Mouse (Mus musculus): ENCODE measurements around the gene Morc4. TPM values are rescaled to one million over a fixed set of nuclear protein-coding genes. Genes with fewer than 3 reads are reported as not detected.

Gene Morc4
- total and polyA plus RNA-seq, 2 experiments, result 2.0 to 2.3 TPM

GRCm38 (mm10) chrX:139805918-139806317, 65.6 kb downstream of the Morc4 start:
- Histone ChIP-seq H3K27me3 (ENCODE audit: control insufficient read depth, insufficient read depth, low read length) (no peaks in the 10 kb centered on the region), H3K27ac (replicated peaks; ENCODE audit: insufficient read depth, low read depth, low read length) (peak overlapping the region; percentile 71), H3K36me3 (ENCODE audit: control insufficient read depth, insufficient read depth, low read length) (no peaks in the 10 kb centered on the region; the same call in 1 of the 2 replicates), H3K9ac (ENCODE audit: low read depth, low read length) (no peak overlapping the region), H3K4me3 (ENCODE audit: insufficient read depth, low read depth, low read length) (no peak overlapping the region), H3K4me1 (ENCODE audit: control insufficient read depth, insufficient read depth, low read length) (peaks cover 8% of the 10 kb centered on the region; the same call in 1 of the 2 replicates), H3K79me2 (ENCODE audit: control insufficient read depth, insufficient read depth, low read length) (peaks cover 3% of the 10 kb centered on the region; the same call in 1 of the 2 replicates)
- no peak for TF ChIP-seq CTCF (IDR thresholded peaks at IDR 0.05; ENCODE audit: low read depth, low read length)
- TF ChIP-seq POLR2A (IDR thresholded peaks at IDR 0.05; ENCODE audit: extremely low read depth, insufficient read depth, low read length), result no peak
- DNase-seq (ENCODE audit: extremely low read depth, low read depth, low spot score), result peak; percentile 72
- 55% methylated on average over 4 of the region's 4 CpGs for WGBS

- Histone ChIP-seq H3K27ac (replicated peaks; ENCODE audit: insufficient read depth, low read depth, low read length) (no peak overlapping the region), H3K27me3 (ENCODE audit: control insufficient read depth, insufficient read depth, low read length) (no peaks in the 10 kb centered on the region), H3K4me3 (ENCODE audit: insufficient read depth, low read depth, low read length) (no peak overlapping the region), H3K79me2 (ENCODE audit: control insufficient read depth, insufficient read depth, low read length) (no peaks in the 10 kb centered on the region), H3K36me3 (ENCODE audit: control insufficient read depth, insufficient read depth, low read length) (no peaks in the 10 kb centered on the region), H3K4me1 (ENCODE audit: control insufficient read depth, insufficient read depth, low read length) (peaks cover 8% of the 10 kb centered on the region; the same call in 1 of the 2 replicates), H3K9ac (ENCODE audit: low read depth, low read length) (no peak overlapping the region)
- DNase-seq (ENCODE audit: extremely low read depth, low read depth, low spot score), result no peak
- TF ChIP-seq POLR2A (IDR thresholded peaks at IDR 0.05; ENCODE audit: extremely low read depth, insufficient read depth, low read length), result no peak
- no peak for TF ChIP-seq CTCF (IDR thresholded peaks at IDR 0.05; ENCODE audit: low read depth, low read length)
- 85% methylated on average over 2 of the region's 2 CpGs for WGBS
Measured at GRCm38 (mm10) chrX:139803028-139803427, 68.4 kb downstream of the Morc4 start.

GRCm38 (mm10) chrX:139800406-139800878, 71.0 kb downstream of the Morc4 start, which contains the start of gene Cldn2:
Cldn2 (plus strand) TSS chrX:139800828.
- no peaks in the 10 kb centered on the region for H3K36me3 ChIP-seq (ENCODE audit: control insufficient read depth, insufficient read depth, low read length)
- H3K27ac ChIP-seq (replicated peaks; ENCODE audit: insufficient read depth, low read depth, low read length), result no peak within 1 kb of the TSS
- TF ChIP-seq CTCF (IDR thresholded peaks at IDR 0.05; ENCODE audit: low read depth, low read length) (no peak), POLR2A (IDR thresholded peaks at IDR 0.05; ENCODE audit: extremely low read depth, insufficient read depth, low read length) (no peak)
- H3K4me3 ChIP-seq (ENCODE audit: insufficient read depth, low read depth, low read length), result no peak within 1 kb of the TSS
- H3K9ac ChIP-seq (ENCODE audit: low read depth, low read length), result no peak within 1 kb of the TSS
- no peaks in the 10 kb centered on the region for H3K27me3 ChIP-seq (ENCODE audit: control insufficient read depth, insufficient read depth, low read length)
- 84% methylated on average over 8 of the region's 8 CpGs for WGBS
- DNase-seq (ENCODE audit: extremely low read depth, low read depth, low spot score), result no peak
- no peaks in the 10 kb centered on the region for H3K79me2 ChIP-seq (ENCODE audit: control insufficient read depth, insufficient read depth, low read length)
- peaks cover 3% of the 10 kb centered on the region; the same call in 1 of the 2 replicates for H3K4me1 ChIP-seq (ENCODE audit: control insufficient read depth, insufficient read depth, low read length)

GRCm38 (mm10) chrX:139799953-139800352, 71.5 kb downstream of the Morc4 start:
- TF ChIP-seq CTCF (IDR thresholded peaks at IDR 0.05; ENCODE audit: low read depth, low read length) (no peak), POLR2A (IDR thresholded peaks at IDR 0.05; ENCODE audit: extremely low read depth, insufficient read depth, low read length) (no peak)
- Histone ChIP-seq H3K27me3 (ENCODE audit: control insufficient read depth, insufficient read depth, low read length) (no peaks in the 10 kb centered on the region), H3K9ac (ENCODE audit: low read depth, low read length) (no peak overlapping the region), H3K27ac (replicated peaks; ENCODE audit: insufficient read depth, low read depth, low read length) (no peak overlapping the region), H3K4me3 (ENCODE audit: insufficient read depth, low read depth, low read length) (no peak overlapping the region), H3K79me2 (ENCODE audit: control insufficient read depth, insufficient read depth, low read length) (no peaks in the 10 kb centered on the region), H3K36me3 (ENCODE audit: control insufficient read depth, insufficient read depth, low read length) (no peaks in the 10 kb centered on the region), H3K4me1 (ENCODE audit: control insufficient read depth, insufficient read depth, low read length) (peaks cover 3% of the 10 kb centered on the region; the same call in 1 of the 2 replicates)
- DNase-seq (ENCODE audit: extremely low read depth, low read depth, low spot score), result no peak
- WGBS, result 75% methylated on average over 3 of the region's 3 CpGs

GRCm38 (mm10) chrX:139797875-139798274, 73.6 kb downstream of the Morc4 start:
- H3K4me1 ChIP-seq (ENCODE audit: control insufficient read depth, insufficient read depth, low read length), result peaks cover 3% of the 10 kb centered on the region; the same call in 1 of the 2 replicates
- no peak for DNase-seq (ENCODE audit: extremely low read depth, low read depth, low spot score)
- 44% methylated on average over 9 of the region's 9 CpGs for WGBS
- TF ChIP-seq POLR2A (IDR thresholded peaks at IDR 0.05; ENCODE audit: extremely low read depth, insufficient read depth, low read length), result no peak
- no peak for TF ChIP-seq CTCF (IDR thresholded peaks at IDR 0.05; ENCODE audit: low read depth, low read length)
- H3K79me2 ChIP-seq (ENCODE audit: control insufficient read depth, insufficient read depth, low read length), result no peaks in the 10 kb centered on the region
- H3K27ac ChIP-seq (replicated peaks; ENCODE audit: insufficient read depth, low read depth, low read length), result no peak overlapping the region
- no peaks in the 10 kb centered on the region for H3K27me3 ChIP-seq (ENCODE audit: control insufficient read depth, insufficient read depth, low read length)
- no peaks in the 10 kb centered on the region for H3K36me3 ChIP-seq (ENCODE audit: control insufficient read depth, insufficient read depth, low read length)
- H3K4me3 ChIP-seq (ENCODE audit: insufficient read depth, low read depth, low read length), result no peak overlapping the region
- H3K9ac ChIP-seq (ENCODE audit: low read depth, low read length), result no peak overlapping the region

GRCm38 (mm10) chrX:139796037-139796436, 75.4 kb downstream of the Morc4 start:
- Histone ChIP-seq H3K36me3 (ENCODE audit: control insufficient read depth, insufficient read depth, low read length) (no peaks in the 10 kb centered on the region), H3K27ac (replicated peaks; ENCODE audit: insufficient read depth, low read depth, low read length) (no peak overlapping the region), H3K27me3 (ENCODE audit: control insufficient read depth, insufficient read depth, low read length) (no peaks in the 10 kb centered on the region), H3K4me1 (ENCODE audit: control insufficient read depth, insufficient read depth, low read length) (peaks cover 3% of the 10 kb centered on the region; the same call in 1 of the 2 replicates), H3K9ac (ENCODE audit: low read depth, low read length) (no peak overlapping the region), H3K79me2 (ENCODE audit: control insufficient read depth, insufficient read depth, low read length) (no peaks in the 10 kb centered on the region), H3K4me3 (ENCODE audit: insufficient read depth, low read depth, low read length) (no peak overlapping the region)
- WGBS, result 94% methylated on average over 6 of the region's 6 CpGs
- no peak for DNase-seq (ENCODE audit: extremely low read depth, low read depth, low spot score)
- TF ChIP-seq CTCF (IDR thresholded peaks at IDR 0.05; ENCODE audit: low read depth, low read length) (no peak), POLR2A (IDR thresholded peaks at IDR 0.05; ENCODE audit: extremely low read depth, insufficient read depth, low read length) (no peak)

Data from liver, adult 2 months (tissue).